Mouse (Mus musculus) adrenal gland, adult 8-10 months (tissue): ENCODE measurements around the gene Rab31. TPM values are rescaled to one million over a fixed set of nuclear protein-coding genes. Genes with fewer than 3 reads are reported as not detected.
A peak's percentile ranks its signal among the peaks of the same experiment; 100 is the strongest.

Source experiments
- DNase-seq: peaks from one replicate; pipeline ENCODE4 v3.0.0; 2022
- total RNA-seq, 4 experiments: library from RNA; stranded (reverse); gene quantifications; 2 replicates each; pipeline ENCODE4 v1.2.4; 2022

Rab31 gene
- total RNA-seq, 4 experiments from 2014 or later = 42.4 to 60.1 (median 50.4) TPM

DNA sequence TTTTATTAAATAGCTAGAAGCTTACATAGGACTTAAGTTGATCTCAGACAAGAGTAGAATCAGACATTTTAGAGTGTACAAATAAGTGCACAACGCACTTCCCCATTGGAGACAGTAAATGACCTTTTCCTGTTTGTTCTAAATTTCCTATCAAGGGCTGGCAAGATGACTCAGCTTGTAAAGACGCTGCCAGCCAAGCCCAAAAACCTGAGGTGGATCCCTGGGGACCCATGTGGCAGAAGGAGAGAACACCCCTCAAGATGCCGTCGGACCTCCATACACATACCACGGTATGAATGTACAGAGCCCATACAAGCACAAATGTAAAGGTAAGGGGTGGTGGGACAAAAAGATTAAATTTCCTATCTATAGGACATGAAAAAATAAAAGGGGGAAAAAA, 35.4 kb downstream of the Rab31 start:
- peak; percentile 35 for DNase-seq

DNA sequence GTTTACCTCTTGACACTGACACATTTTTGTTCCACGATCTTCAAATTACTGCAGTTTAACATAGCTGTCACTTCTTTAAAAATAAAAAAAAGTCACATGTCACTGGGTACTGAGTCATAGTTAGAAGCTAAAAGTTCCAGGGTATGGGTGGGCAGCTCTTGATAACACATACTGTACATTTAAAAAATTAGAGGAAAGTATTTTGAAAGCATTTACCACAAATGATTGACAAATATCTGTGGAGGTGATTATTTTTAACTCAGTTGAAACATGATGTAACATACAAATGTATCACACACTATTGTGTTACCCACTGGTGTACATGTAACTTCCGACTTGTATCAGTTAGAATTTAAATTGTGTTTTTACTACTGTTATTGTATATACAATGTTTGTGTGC, 37.5 kb downstream of the Rab31 start:
- DNase-seq = no peak

DNA sequence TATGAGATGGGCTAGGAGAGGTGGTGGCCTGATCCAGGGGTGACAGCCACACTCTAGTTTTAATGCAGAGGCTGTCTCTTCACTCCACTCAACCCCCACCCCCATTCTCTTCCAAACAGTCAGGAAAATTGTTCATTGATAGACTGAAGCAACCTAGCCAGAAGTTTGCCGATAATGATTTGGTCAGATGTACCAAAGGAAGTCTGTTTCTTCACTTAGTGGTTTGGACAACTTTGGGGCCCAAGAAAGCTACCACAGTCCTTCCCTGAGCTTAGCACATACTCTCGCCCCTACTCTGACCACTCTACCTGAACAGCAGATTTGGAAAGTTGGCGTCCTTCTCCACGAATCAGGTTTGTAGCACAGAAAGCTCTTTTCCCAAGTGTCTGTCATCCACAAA, 39.9 kb downstream of the Rab31 start:
- no peak for DNase-seq

DNA sequence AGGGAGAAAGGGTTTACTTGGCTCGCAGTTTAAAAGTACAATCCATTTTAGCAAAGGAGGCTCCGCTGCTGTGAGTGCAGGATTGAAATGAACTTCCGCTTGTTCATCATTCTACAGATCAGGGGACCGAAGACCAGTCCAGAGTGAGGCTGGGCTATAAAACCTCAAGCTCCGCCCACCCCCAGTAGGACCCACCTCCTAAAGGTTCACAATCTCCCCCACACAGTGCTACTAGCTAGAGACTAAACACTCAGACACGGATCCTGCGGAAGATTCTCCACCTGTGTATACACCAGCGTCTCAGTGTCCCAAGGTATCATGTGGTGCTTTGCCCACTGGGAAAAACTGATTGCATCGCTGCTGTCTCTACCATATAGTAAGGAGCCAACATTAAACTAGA, 40.8 kb downstream of the Rab31 start:
- DNase-seq = no peak

DNA sequence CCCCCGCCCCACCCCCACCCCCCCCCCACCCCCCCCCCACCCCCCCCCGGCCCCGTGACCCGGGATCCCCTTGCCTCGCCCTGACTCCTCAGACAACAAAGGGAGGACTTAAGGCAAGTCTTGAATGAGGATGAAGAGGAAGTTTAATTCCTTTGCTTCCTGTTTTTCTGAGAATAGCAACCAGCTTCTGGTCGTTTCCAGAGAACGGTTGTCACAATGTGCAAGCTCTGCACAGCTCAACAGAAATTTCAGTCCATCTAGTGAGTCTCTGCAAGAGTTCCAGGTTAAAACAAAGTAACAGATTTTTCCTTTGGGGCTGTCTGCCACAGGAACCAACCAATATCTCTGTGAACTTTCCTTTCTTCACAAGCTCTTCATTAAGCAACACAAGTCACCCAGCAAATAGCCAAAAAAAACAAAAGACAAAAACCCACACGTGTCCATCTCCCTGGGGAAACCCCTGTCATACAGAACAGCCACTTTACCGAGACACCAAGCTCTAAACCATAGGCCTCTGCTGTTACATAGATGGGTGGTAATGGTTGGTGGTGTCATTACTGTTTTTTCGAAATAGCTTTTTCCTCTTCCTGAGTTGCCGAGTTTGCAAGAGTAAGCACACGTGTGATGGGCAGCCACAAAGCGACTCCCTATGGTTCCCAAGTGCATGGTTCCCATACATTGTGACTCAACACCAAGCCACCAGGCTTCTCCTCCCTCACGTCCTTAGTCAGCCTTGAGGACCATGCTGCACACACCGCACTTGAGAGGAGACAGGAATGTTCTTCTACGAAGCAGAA, 42.4 kb downstream of the Rab31 start:
- DNase-seq = no peak

GRCm38 (mm10) chr17:65726755-65727154, 45.8 kb downstream of the Rab31 start:
- no peak for DNase-seq

- DNase-seq = no peak
Measured at GRCm38 (mm10) chr17:65726274-65726673, 46.3 kb downstream of the Rab31 start.

- DNase-seq = no peak
Measured at GRCm38 (mm10) chr17:65725814-65726213, 46.7 kb downstream of the Rab31 start.

DNA sequence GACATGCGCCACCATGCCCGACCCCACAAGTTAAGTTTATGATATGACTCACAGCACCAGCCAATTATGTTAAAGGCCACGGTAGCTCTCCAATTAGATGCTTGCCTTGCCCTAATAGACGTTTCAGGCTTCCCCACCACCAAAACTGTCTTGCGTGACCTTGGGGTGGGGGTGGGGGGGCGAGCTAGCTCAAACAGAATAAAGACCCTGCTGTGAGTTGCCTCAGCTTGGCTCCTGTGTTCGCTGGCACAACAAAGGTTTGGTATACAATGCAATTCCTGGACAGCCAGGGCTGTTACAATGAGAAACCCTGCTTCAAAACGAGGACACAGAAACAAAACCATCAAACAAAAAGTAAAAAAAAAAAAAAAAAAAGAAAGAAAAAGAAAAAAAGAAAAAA, 47.2 kb downstream of the Rab31 start:
- DNase-seq = no peak

DNA sequence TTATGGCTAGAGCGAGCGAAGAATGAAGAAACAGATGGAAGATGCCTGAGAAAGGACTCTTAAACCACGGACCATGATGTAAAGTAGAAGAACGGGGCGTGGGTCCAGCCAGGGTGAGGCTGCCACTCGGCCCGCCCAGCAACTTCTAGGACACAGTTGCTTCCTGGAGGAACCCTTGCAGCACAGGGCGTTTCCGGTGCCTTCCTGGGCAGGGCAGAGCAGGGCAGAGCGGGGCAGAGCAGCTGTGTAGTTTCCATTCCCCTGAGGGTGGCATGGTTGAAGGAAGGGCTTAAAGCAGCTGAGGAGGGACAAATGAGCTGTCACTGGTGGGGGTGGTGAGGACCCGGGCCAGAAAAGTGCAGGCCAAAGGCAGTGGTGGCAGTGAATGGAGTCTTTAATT, 48.3 kb downstream of the Rab31 start:
- no peak for DNase-seq

- no peak for DNase-seq
Measured at GRCm38 (mm10) chr17:65723633-65724032, 48.9 kb downstream of the Rab31 start.

- DNase-seq = no peak
Measured at GRCm38 (mm10) chr17:65721330-65721729, 51.2 kb downstream of the Rab31 start.

- no peak for DNase-seq
Measured at GRCm38 (mm10) chr17:65719826-65720225, 52.7 kb downstream of the Rab31 start.

DNA sequence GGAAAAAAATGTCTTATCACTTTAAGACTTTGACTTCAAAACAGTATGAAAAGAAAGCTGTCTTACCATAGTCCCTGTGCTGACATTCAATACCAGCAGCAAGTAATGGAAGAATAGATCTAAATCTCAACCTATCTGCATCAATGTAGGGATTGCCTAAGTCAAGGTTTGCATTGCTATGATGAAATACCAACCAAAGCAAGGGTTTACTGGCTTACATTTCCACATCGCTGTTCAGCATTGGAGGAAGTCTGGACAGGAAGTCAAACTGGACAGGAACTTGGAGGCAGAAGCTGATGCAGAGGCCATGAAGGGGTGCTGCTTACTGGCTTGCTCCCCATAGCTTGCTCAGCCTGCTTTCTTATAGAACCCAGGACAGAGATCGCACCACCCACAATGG, 54.0 kb downstream of the Rab31 start:
- DNase-seq = no peak

DNA sequence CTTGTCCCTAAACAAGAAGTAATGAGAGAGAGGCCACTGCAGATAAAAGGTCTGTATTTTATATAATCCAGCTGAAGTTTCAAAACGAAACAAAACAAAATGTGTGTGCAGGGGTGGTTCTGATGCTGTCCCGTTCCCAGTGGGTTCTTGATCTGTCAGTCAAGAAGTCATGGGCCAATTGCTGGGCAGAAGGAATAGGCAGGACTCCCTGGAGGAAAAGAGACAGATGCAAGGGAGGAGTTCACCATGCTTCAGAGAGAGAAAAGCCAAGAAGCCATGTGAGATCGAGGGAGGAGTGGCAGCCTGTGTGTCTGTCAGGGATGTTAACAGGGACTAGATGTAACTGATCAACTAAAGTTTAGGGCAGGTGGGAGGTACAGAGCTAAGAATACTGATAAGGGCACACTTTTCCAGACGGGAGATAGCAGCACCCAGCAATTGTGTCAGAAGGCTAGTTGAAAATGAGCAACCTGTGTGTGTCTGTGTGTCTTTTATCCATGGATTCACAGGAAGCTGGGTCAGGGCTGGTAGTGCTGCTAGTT, 54.8 kb downstream of the Rab31 start:
- DNase-seq = no peak

GRCm38 (mm10) chr17:65714060-65714459, 58.5 kb downstream of the Rab31 start:
- DNase-seq = no peak

GRCm38 (mm10) chr17:65712861-65713535, 59.6 kb downstream of the Rab31 start:
- no peak for DNase-seq

GRCm38 (mm10) chr17:65711779-65712178, 60.8 kb downstream of the Rab31 start:
- no peak for DNase-seq

GRCm38 (mm10) chr17:65710576-65710975, 62.0 kb downstream of the Rab31 start:
- DNase-seq = no peak

GRCm38 (mm10) chr17:65706220-65706619, 66.3 kb downstream of the Rab31 start:
- DNase-seq = peak; percentile 55

GRCm38 (mm10) chr17:65703527-65704391, 68.8 kb downstream of the Rab31 start:
- no peak for DNase-seq

GRCm38 (mm10) chr17:65701797-65702566, 70.6 kb downstream of the Rab31 start:
- DNase-seq = peak; percentile 66
